Mouse (Mus musculus): Measurements from ENCODE around the gene Prnp. TPM values are rescaled to one million over a fixed set of nuclear protein-coding genes. Genes with fewer than 3 reads are reported as not detected.
A peak's percentile ranks its signal among the peaks of the same experiment; 100 is the strongest.

The Prnp gene
- polyA plus RNA-seq (2012; rRNA removed) = 570 and 571 TPM in 2 replicates

GRCm38 (mm10) chr2:131909683-131910572 is at the start of gene Prnp, which contains the start of gene Prn:
Prnp (plus strand) TSS chr2:131909928.
Prn (plus strand) TSS chr2:131909957.
- peak within 1 kb of the TSS; percentile 95 for H3K27ac ChIP-seq (ENCODE audit: insufficient read depth, low read length)
- peak within 1 kb of the TSS; percentile 59 for H3K4me3 ChIP-seq (replicated peaks; ENCODE audit: insufficient read depth, low read depth, low read length)
- TF ChIP-seq POLR2A (IDR thresholded peaks at IDR 0.05; ENCODE audit: borderline replicate concordance, insufficient read depth, low read length) (peak; percentile 97), CTCF (IDR thresholded peaks at IDR 0.05; ENCODE audit: borderline replicate concordance, insufficient read depth, low read depth, low read length) (no peak)
- H3K4me1 ChIP-seq (ENCODE audit: control insufficient read depth, insufficient read depth, low read length) = peaks cover 5% of the 10 kb centered on the region; the same call in 1 of the 2 replicates
- DNase-seq = peak; percentile 95 to 96
- no peaks in the 10 kb centered on the region for H3K27me3 ChIP-seq (ENCODE audit: control insufficient read depth, insufficient read depth, low read length)
- 3% methylated on average over 52 of the region's 52 CpGs for WGBS

GRCm38 (mm10) chr2:131862617-131863275 is 47.0 kb upstream of the Prnp start:
- Histone ChIP-seq H3K4me3 (replicated peaks; ENCODE audit: insufficient read depth, low read depth, low read length) (no peak overlapping the region), H3K27ac (ENCODE audit: insufficient read depth, low read length) (no peak overlapping the region), H3K4me1 (ENCODE audit: control insufficient read depth, insufficient read depth, low read length) (no peaks in the 10 kb centered on the region), H3K27me3 (ENCODE audit: control insufficient read depth, insufficient read depth, low read length) (no peaks in the 10 kb centered on the region)
- no peak for DNase-seq
- WGBS = 52% methylated on average over 3 of the region's 3 CpGs
- TF ChIP-seq POLR2A (IDR thresholded peaks at IDR 0.05; ENCODE audit: borderline replicate concordance, insufficient read depth, low read length) (no peak), CTCF (IDR thresholded peaks at IDR 0.05; ENCODE audit: borderline replicate concordance, insufficient read depth, low read depth, low read length) (no peak)

DNA sequence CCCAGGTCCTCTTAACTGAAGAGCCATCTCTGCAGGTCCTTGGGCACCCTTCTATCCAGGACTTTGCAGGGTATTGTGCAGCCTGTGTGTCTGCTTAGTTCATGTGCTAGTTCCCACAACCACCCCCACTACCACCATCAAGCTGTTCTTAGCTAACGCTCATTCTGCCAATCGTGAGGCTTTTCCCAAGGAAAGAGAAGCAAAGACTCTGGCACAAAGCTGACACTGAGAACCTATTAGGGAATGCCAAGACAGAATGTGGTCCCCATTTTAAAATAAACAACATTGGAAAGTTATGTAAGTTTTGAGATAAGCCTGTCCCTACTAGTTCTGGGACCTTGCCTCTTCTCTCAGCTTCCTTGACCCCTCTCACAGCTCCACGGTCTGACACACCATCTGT is 46.3 kb upstream of the Prnp start:
- TF ChIP-seq POLR2A (IDR thresholded peaks at IDR 0.05; ENCODE audit: borderline replicate concordance, insufficient read depth, low read length) (no peak), CTCF (IDR thresholded peaks at IDR 0.05; ENCODE audit: borderline replicate concordance, insufficient read depth, low read depth, low read length) (no peak)
- no peaks in the 10 kb centered on the region for H3K4me1 ChIP-seq (ENCODE audit: control insufficient read depth, insufficient read depth, low read length)
- H3K27ac ChIP-seq (ENCODE audit: insufficient read depth, low read length) = no peak overlapping the region
- 51% methylated on average over 3 of the region's 3 CpGs for WGBS
- H3K27me3 ChIP-seq (ENCODE audit: control insufficient read depth, insufficient read depth, low read length) = no peaks in the 10 kb centered on the region
- no peak overlapping the region for H3K4me3 ChIP-seq (replicated peaks; ENCODE audit: insufficient read depth, low read depth, low read length)
- DNase-seq = no peak

- WGBS = 74% methylated on average over 2 of the region's 2 CpGs
- Histone ChIP-seq H3K27me3 (ENCODE audit: control insufficient read depth, insufficient read depth, low read length) (no peaks in the 10 kb centered on the region), H3K27ac (ENCODE audit: insufficient read depth, low read length) (no peak overlapping the region), H3K4me1 (ENCODE audit: control insufficient read depth, insufficient read depth, low read length) (no peaks in the 10 kb centered on the region), H3K4me3 (replicated peaks; ENCODE audit: insufficient read depth, low read depth, low read length) (no peak overlapping the region)
- TF ChIP-seq POLR2A (IDR thresholded peaks at IDR 0.05; ENCODE audit: borderline replicate concordance, insufficient read depth, low read length) = no peak
- TF ChIP-seq CTCF (IDR thresholded peaks at IDR 0.05; ENCODE audit: borderline replicate concordance, insufficient read depth, low read depth, low read length) = no peak
- no peak for DNase-seq
Observed at GRCm38 (mm10) chr2:131864262-131864796, 45.4 kb upstream of the Prnp start.

GRCm38 (mm10) chr2:131866676-131867075 is 43.1 kb upstream of the Prnp start:
- Histone ChIP-seq H3K27ac (ENCODE audit: insufficient read depth, low read length) (no peak overlapping the region), H3K27me3 (ENCODE audit: control insufficient read depth, insufficient read depth, low read length) (no peaks in the 10 kb centered on the region), H3K4me1 (ENCODE audit: control insufficient read depth, insufficient read depth, low read length) (no peaks in the 10 kb centered on the region), H3K4me3 (replicated peaks; ENCODE audit: insufficient read depth, low read depth, low read length) (no peak overlapping the region)
- DNase-seq = no peak
- no peak for TF ChIP-seq CTCF (IDR thresholded peaks at IDR 0.05; ENCODE audit: borderline replicate concordance, insufficient read depth, low read depth, low read length)
- no peak for TF ChIP-seq POLR2A (IDR thresholded peaks at IDR 0.05; ENCODE audit: borderline replicate concordance, insufficient read depth, low read length)

GRCm38 (mm10) chr2:131868983-131869382 is 40.7 kb upstream of the Prnp start:
- no peak overlapping the region for H3K27ac ChIP-seq (ENCODE audit: insufficient read depth, low read length)
- H3K4me3 ChIP-seq (replicated peaks; ENCODE audit: insufficient read depth, low read depth, low read length) = no peak overlapping the region
- TF ChIP-seq POLR2A (IDR thresholded peaks at IDR 0.05; ENCODE audit: borderline replicate concordance, insufficient read depth, low read length) (no peak), CTCF (IDR thresholded peaks at IDR 0.05; ENCODE audit: borderline replicate concordance, insufficient read depth, low read depth, low read length) (no peak)
- no peaks in the 10 kb centered on the region for H3K27me3 ChIP-seq (ENCODE audit: control insufficient read depth, insufficient read depth, low read length)
- WGBS = 94% methylated on average over 5 of the region's 5 CpGs
- H3K4me1 ChIP-seq (ENCODE audit: control insufficient read depth, insufficient read depth, low read length) = no peaks in the 10 kb centered on the region
- no peak for DNase-seq

- no peak overlapping the region for H3K4me3 ChIP-seq (replicated peaks; ENCODE audit: insufficient read depth, low read depth, low read length)
- H3K27ac ChIP-seq (ENCODE audit: insufficient read depth, low read length) = no peak overlapping the region
- H3K27me3 ChIP-seq (ENCODE audit: control insufficient read depth, insufficient read depth, low read length) = no peaks in the 10 kb centered on the region
- TF ChIP-seq CTCF (IDR thresholded peaks at IDR 0.05; ENCODE audit: borderline replicate concordance, insufficient read depth, low read depth, low read length) (no peak), POLR2A (IDR thresholded peaks at IDR 0.05; ENCODE audit: borderline replicate concordance, insufficient read depth, low read length) (no peak)
- no peak for DNase-seq
- H3K4me1 ChIP-seq (ENCODE audit: control insufficient read depth, insufficient read depth, low read length) = no peaks in the 10 kb centered on the region
- 91% methylated on average over 1 of the region's 1 CpGs for WGBS
Observed at GRCm38 (mm10) chr2:131873376-131873775, 36.4 kb upstream of the Prnp start.
